10 mouse cellular contexts compared by ENCODE assay signal in genomic region chr6:31883726-31884125, GRCm38 (mm10).
DNase-seq lines count a peak whose midpoint lies in the region; ATAC-seq and TF ChIP-seq lines count a peak whose summit lies in the region.
"Had no signal": no experiment of that assay in that cellular context is flagged by ENCODE, and none has a peak within 500 bp of the region (broad histone marks: within the 10 kb centered on the region; RNA-seq: fewer than 3 reads in every experiment).

No protein-coding gene starts in this region.

- peak; percentile 61 for DNase-seq in hindbrain, embryonic 14.5 days (ENCODE audit: low spot score)
- peak; percentile 11 for DNase-seq in G1E (ENCODE audit: low spot score)
- peak; percentile 20 for DNase-seq in c-Kit-positive CD71-positive TER-119-negative erythroid progenitor cells, embryonic 14.5 days (ENCODE audit: low read depth)
- DNase-seq in liver, adult 2 months (ENCODE audit: extremely low read depth, low read depth, low spot score) = peak; percentile 10
- DNase-seq in cerebellum, postnatal 4 days (ENCODE audit: low spot score in 2 of 2) = no peak

- no peaks in the 10 kb centered on the region for H3K27me3 ChIP-seq in hindbrain, embryonic 14.5 days (ENCODE audit: control insufficient read depth, insufficient read depth, low read length)
- peaks cover 4% of the 10 kb centered on the region for H3K27me3 ChIP-seq in hindbrain, embryonic 12.5 days
- no peaks in the 10 kb centered on the region for H3K27me3 ChIP-seq in G1E (ENCODE audit: insufficient read depth, low read length)
- H3K27me3 ChIP-seq in liver, adult 2 months (ENCODE audit: control insufficient read depth, insufficient read depth, low read length) = no peaks in the 10 kb centered on the region
- H3K27me3 ChIP-seq: heart, embryonic 13.5 days; midbrain, embryonic 12.5 days had no signal

- H3K4me1 ChIP-seq in hindbrain, embryonic 14.5 days (replicated peaks; ENCODE audit: control insufficient read depth, insufficient read depth, low read length) = no peaks in the 10 kb centered on the region
- H3K4me1 ChIP-seq in hindbrain, embryonic 12.5 days = peaks cover 9% of the 10 kb centered on the region
- no peaks in the 10 kb centered on the region for H3K4me1 ChIP-seq in G1E (ENCODE audit: insufficient read depth, low read depth, low read length)
- no peaks in the 10 kb centered on the region for H3K4me1 ChIP-seq in liver, adult 2 months (ENCODE audit: control insufficient read depth, insufficient read depth, low read length)
- H3K4me1 ChIP-seq: heart, embryonic 13.5 days had no signal

- no peaks in the 10 kb centered on the region for H3K79me2 ChIP-seq in liver, adult 2 months (ENCODE audit: control insufficient read depth, insufficient read depth, low read length)

- TF ChIP-seq CTCF in G1E (IDR thresholded peaks at IDR 0.05; ENCODE audit: low read depth, low read length) = no peak
- TF ChIP-seq CTCF in liver, adult 2 months (IDR thresholded peaks at IDR 0.05; ENCODE audit: low read depth, low read length) = no peak

- ATAC-seq in hindbrain, embryonic 14.5 days (ENCODE audit: low FRiP score) = no peak
- no peak for ATAC-seq in hindbrain, embryonic 12.5 days (ENCODE audit: low FRiP score)
- no peak for ATAC-seq in G1E (ENCODE audit: extremely low read depth, insufficient number of reproducible peaks, low FRiP score, poor library complexity, severe bottlenecking)
- no peak for ATAC-seq in erythroblast, adult 5-6 weeks (replicated peaks; ENCODE audit: low FRiP score, poor library complexity, severe bottlenecking)
- no peak for ATAC-seq in activated CD4-positive, CD25-positive, alpha-beta regulatory T cell, adult 4 months

- no peak overlapping the region for H3K4me2 ChIP-seq in hindbrain, embryonic 14.5 days (replicated peaks)
- no peak overlapping the region for H3K4me2 ChIP-seq in hindbrain, embryonic 12.5 days (replicated peaks)
- H3K4me2 ChIP-seq: heart, embryonic 13.5 days; midbrain, embryonic 12.5 days had no signal

- no peak overlapping the region for H3K4me3 ChIP-seq in hindbrain, embryonic 14.5 days (replicated peaks; ENCODE audit: low read length)
- no peak overlapping the region for H3K4me3 ChIP-seq in hindbrain, embryonic 12.5 days
- H3K4me3 ChIP-seq in G1E (ENCODE audit: low read depth, low read length) = no peak overlapping the region
- H3K4me3 ChIP-seq in liver, adult 2 months (ENCODE audit: insufficient read depth, low read depth, low read length) = no peak overlapping the region
- H3K4me3 ChIP-seq: heart, embryonic 13.5 days; midbrain, embryonic 12.5 days had no signal

- no peak overlapping the region for H3K9ac ChIP-seq in hindbrain, embryonic 14.5 days
- no peak overlapping the region for H3K9ac ChIP-seq in hindbrain, embryonic 12.5 days
- H3K9ac ChIP-seq in liver, adult 2 months (ENCODE audit: low read depth, low read length) = no peak overlapping the region
- H3K9ac ChIP-seq: heart, embryonic 13.5 days; midbrain, embryonic 12.5 days had no signal

- no peak overlapping the region for H3K27ac ChIP-seq in hindbrain, embryonic 14.5 days
- no peak overlapping the region for H3K27ac ChIP-seq in hindbrain, embryonic 12.5 days
- H3K27ac ChIP-seq in liver, adult 2 months (replicated peaks; ENCODE audit: insufficient read depth, low read depth, low read length) = no peak overlapping the region
- H3K27ac ChIP-seq: heart, embryonic 13.5 days; midbrain, embryonic 12.5 days had no signal

- WGBS in hindbrain, embryonic 14.5 days = 27% methylated on average over 2 of the region's 2 CpGs
- 10% methylated on average over 2 of the region's 2 CpGs for WGBS in hindbrain, embryonic 12.5 days
- WGBS in liver, adult 2 months = 3% methylated on average over 2 of the region's 2 CpGs

- TF ChIP-seq POLR2A in liver, adult 2 months (IDR thresholded peaks at IDR 0.05; ENCODE audit: extremely low read depth, insufficient read depth, low read length) = no peak

- H3K36me3 ChIP-seq in hindbrain, embryonic 14.5 days (replicated peaks; ENCODE audit: control insufficient read depth, insufficient read depth) = no peaks in the 10 kb centered on the region
- no peaks in the 10 kb centered on the region for H3K36me3 ChIP-seq in hindbrain, embryonic 12.5 days
- H3K36me3 ChIP-seq in G1E (replicated peaks) = no peaks in the 10 kb centered on the region
- no peaks in the 10 kb centered on the region for H3K36me3 ChIP-seq in liver, adult 2 months (ENCODE audit: control insufficient read depth, insufficient read depth, low read length)
- H3K36me3 ChIP-seq: heart, embryonic 13.5 days; midbrain, embryonic 12.5 days had no signal

- H3K9me3 ChIP-seq in hindbrain, embryonic 14.5 days (ENCODE audit: control insufficient read depth, low read length) = no peaks in the 10 kb centered on the region
- no peaks in the 10 kb centered on the region for H3K9me3 ChIP-seq in hindbrain, embryonic 12.5 days (replicated peaks)
- no peaks in the 10 kb centered on the region for H3K9me3 ChIP-seq in G1E (replicated peaks)
- H3K9me3 ChIP-seq: heart, embryonic 13.5 days; midbrain, embryonic 12.5 days had no signal

Comparison
In these comparisons a context has a peak if more than half of its experiments do, and no peak if none do; other contexts are left out.
1. DNase-seq: peak in hindbrain, embryonic 14.5 days (single experiment), G1E (single experiment), c-Kit-positive CD71-positive TER-119-negative erythroid progenitor cells, embryonic 14.5 days (single experiment) and liver, adult 2 months (single experiment); none in cerebellum, postnatal 4 days (0 of 2).